Mouse (Mus musculus): ENCODE results near the gene Faap20. TPM values are rescaled to one million over a fixed set of nuclear protein-coding genes. Genes with fewer than 3 reads are reported as not detected.

The Faap20 gene
- polyA plus RNA-seq (2015; fragmentation: Nextera tagmentation; extraction: Ambion mirVana): 78.5 and 87.4 TPM in 2 replicates

GRCm38 (mm10) chr4:155249648-155250351 is at the start of gene Faap20:
Gene Faap20, plus strand, starts transcription at chr4:155249802.
- Histone ChIP-seq H3K36me3 (replicated peaks) (no peaks in the 10 kb centered on the region), H3K4me2 (peak within 1 kb of the TSS; percentile 91), H3K4me1 (peaks cover 39% of the 10 kb centered on the region), H3K27me3 (replicated peaks) (no peaks in the 10 kb centered on the region), H3K4me3 (peak within 1 kb of the TSS; percentile 54), H3K9me3 (no peaks in the 10 kb centered on the region), H3K9ac (peak within 1 kb of the TSS; percentile 69), H3K27ac (peak within 1 kb of the TSS; percentile 98)
- ATAC-seq (replicated peaks): peak; percentile 92
- under 1% methylated on average over 55 of the region's 58 CpGs for WGBS

GRCm38 (mm10) chr4:155200861-155201390 is 48.7 kb upstream of the Faap20 start:
- Histone ChIP-seq H3K27me3 (replicated peaks) (no peaks in the 10 kb centered on the region), H3K4me1 (peaks cover 39% of the 10 kb centered on the region), H3K4me3 (no peak overlapping the region), H3K4me2 (no peak overlapping the region), H3K9me3 (no peaks in the 10 kb centered on the region), H3K27ac (no peak overlapping the region), H3K36me3 (replicated peaks) (no peaks in the 10 kb centered on the region), H3K9ac (no peak overlapping the region)
- no peak for ATAC-seq (replicated peaks)
- 79% methylated on average over 3 of the region's 3 CpGs for WGBS

GRCm38 (mm10) chr4:155201764-155202163 is 47.8 kb upstream of the Faap20 start:
- H3K4me3 ChIP-seq: no peak overlapping the region
- no peaks in the 10 kb centered on the region for H3K36me3 ChIP-seq (replicated peaks)
- no peak overlapping the region for H3K27ac ChIP-seq
- no peaks in the 10 kb centered on the region for H3K27me3 ChIP-seq (replicated peaks)
- H3K4me2 ChIP-seq: no peak overlapping the region
- peaks cover 36% of the 10 kb centered on the region for H3K4me1 ChIP-seq
- ATAC-seq (replicated peaks): no peak
- WGBS: 94% methylated on average over 7 of the region's 7 CpGs
- no peaks in the 10 kb centered on the region for H3K9me3 ChIP-seq
- no peak overlapping the region for H3K9ac ChIP-seq

GRCm38 (mm10) chr4:155205919-155206318 is 43.7 kb upstream of the Faap20 start:
- ATAC-seq (replicated peaks): no peak
- 73% methylated on average over 6 of the region's 6 CpGs for whole genome bisulfite sequencing
- Histone ChIP-seq H3K9me3 (no peaks in the 10 kb centered on the region), H3K4me2 (no peak overlapping the region), H3K4me1 (peaks cover 36% of the 10 kb centered on the region), H3K27ac (no peak overlapping the region), H3K27me3 (replicated peaks) (no peaks in the 10 kb centered on the region), H3K9ac (no peak overlapping the region), H3K4me3 (no peak overlapping the region), H3K36me3 (replicated peaks) (no peaks in the 10 kb centered on the region)

- 80% methylated on average over 7 of the region's 8 CpGs for WGBS
- no peak overlapping the region for H3K9ac ChIP-seq
- peaks cover 36% of the 10 kb centered on the region for H3K4me1 ChIP-seq
- no peaks in the 10 kb centered on the region for H3K36me3 ChIP-seq (replicated peaks)
- no peak for ATAC-seq (replicated peaks)
- no peak overlapping the region for H3K4me3 ChIP-seq
- H3K4me2 ChIP-seq: no peak overlapping the region
- no peaks in the 10 kb centered on the region for H3K9me3 ChIP-seq
- no peaks in the 10 kb centered on the region for H3K27me3 ChIP-seq (replicated peaks)
- no peak overlapping the region for H3K27ac ChIP-seq
Observed at GRCm38 (mm10) chr4:155206498-155206897, 43.1 kb upstream of the Faap20 start.

GRCm38 (mm10) chr4:155207841-155208240 is 41.8 kb upstream of the Faap20 start:
- Histone ChIP-seq H3K27me3 (replicated peaks) (no peaks in the 10 kb centered on the region), H3K9ac (no peak overlapping the region), H3K4me1 (peaks cover 36% of the 10 kb centered on the region), H3K4me2 (no peak overlapping the region), H3K36me3 (replicated peaks) (no peaks in the 10 kb centered on the region), H3K27ac (no peak overlapping the region), H3K9me3 (no peaks in the 10 kb centered on the region), H3K4me3 (no peak overlapping the region)
- ATAC-seq (replicated peaks): no peak
- WGBS: 76% methylated on average over 3 of the region's 3 CpGs

GRCm38 (mm10) chr4:155208613-155209012 is 41.0 kb upstream of the Faap20 start:
- Histone ChIP-seq H3K9me3 (no peaks in the 10 kb centered on the region), H3K27me3 (replicated peaks) (no peaks in the 10 kb centered on the region), H3K4me1 (peaks cover 42% of the 10 kb centered on the region), H3K4me2 (no peak overlapping the region), H3K36me3 (replicated peaks) (no peaks in the 10 kb centered on the region), H3K4me3 (no peak overlapping the region), H3K9ac (no peak overlapping the region), H3K27ac (no peak overlapping the region)
- 71% methylated on average over 7 of the region's 7 CpGs for WGBS
- no peak for ATAC-seq (replicated peaks)

- Histone ChIP-seq H3K9me3 (no peaks in the 10 kb centered on the region), H3K36me3 (replicated peaks) (no peaks in the 10 kb centered on the region), H3K27ac (no peak overlapping the region), H3K4me3 (no peak overlapping the region), H3K9ac (no peak overlapping the region), H3K4me1 (peaks cover 47% of the 10 kb centered on the region), H3K4me2 (no peak overlapping the region), H3K27me3 (replicated peaks) (no peaks in the 10 kb centered on the region)
- no peak for ATAC-seq (replicated peaks)
Observed at GRCm38 (mm10) chr4:155209079-155209478, 40.5 kb upstream of the Faap20 start.

GRCm38 (mm10) chr4:155209494-155209893 is 40.1 kb upstream of the Faap20 start:
- H3K27ac ChIP-seq: no peak overlapping the region
- no peak overlapping the region for H3K4me3 ChIP-seq
- no peaks in the 10 kb centered on the region for H3K9me3 ChIP-seq
- WGBS: 91% methylated on average over 5 of the region's 5 CpGs
- no peak for ATAC-seq (replicated peaks)
- H3K4me2 ChIP-seq: no peak overlapping the region
- no peaks in the 10 kb centered on the region for H3K27me3 ChIP-seq (replicated peaks)
- H3K4me1 ChIP-seq: peaks cover 51% of the 10 kb centered on the region
- no peak overlapping the region for H3K9ac ChIP-seq
- H3K36me3 ChIP-seq (replicated peaks): no peaks in the 10 kb centered on the region

- no peaks in the 10 kb centered on the region for H3K9me3 ChIP-seq
- H3K27me3 ChIP-seq (replicated peaks): no peaks in the 10 kb centered on the region
- H3K9ac ChIP-seq: no peak overlapping the region
- no peak overlapping the region for H3K4me2 ChIP-seq
- H3K36me3 ChIP-seq (replicated peaks): no peaks in the 10 kb centered on the region
- H3K4me1 ChIP-seq: peaks cover 69% of the 10 kb centered on the region
- 0 out of 2 replicates have a peak overlapping the region, but pooled peaks have one; percentile 11 for H3K27ac ChIP-seq
- no peak overlapping the region for H3K4me3 ChIP-seq
- WGBS: 59% methylated on average over 9 of the region's 9 CpGs
- ATAC-seq (replicated peaks): no peak
Observed at GRCm38 (mm10) chr4:155213052-155213751, 36.4 kb upstream of the Faap20 start.

GRCm38 (mm10) chr4:155213752-155214054 is 35.9 kb upstream of the Faap20 start:
- Histone ChIP-seq H3K4me3 (no peak overlapping the region), H3K27me3 (replicated peaks) (no peaks in the 10 kb centered on the region), H3K4me1 (peaks cover 69% of the 10 kb centered on the region), H3K36me3 (replicated peaks) (no peaks in the 10 kb centered on the region), H3K9me3 (no peaks in the 10 kb centered on the region), H3K4me2 (no peak overlapping the region), H3K27ac (0 out of 2 replicates have a peak overlapping the region, but pooled peaks have one; percentile 11), H3K9ac (no peak overlapping the region)
- no peak for ATAC-seq (replicated peaks)
- 67% methylated on average over 6 of the region's 6 CpGs for WGBS

- 73% methylated on average over 6 of the region's 6 CpGs for WGBS
- Histone ChIP-seq H3K4me1 (peaks cover 72% of the 10 kb centered on the region), H3K27me3 (replicated peaks) (no peaks in the 10 kb centered on the region), H3K4me2 (no peak overlapping the region), H3K9ac (no peak overlapping the region), H3K27ac (no peak overlapping the region), H3K9me3 (no peaks in the 10 kb centered on the region), H3K4me3 (no peak overlapping the region), H3K36me3 (replicated peaks) (no peaks in the 10 kb centered on the region)
- ATAC-seq (replicated peaks): no peak
Observed at GRCm38 (mm10) chr4:155214188-155214587, 35.4 kb upstream of the Faap20 start.
